Mouse (Mus musculus): Measurements from ENCODE around the gene Tcp11l2. TPM values are rescaled to one million over a fixed set of nuclear protein-coding genes. Genes with fewer than 3 reads are reported as not detected.

Gene Tcp11l2
- total RNA-seq (2014; rRNA removed): 10.5 and 11.5 TPM in 2 replicates
- 15.0 and 16.0 TPM in 2 replicates for polyA plus RNA-seq (2015; fragmentation: Nextera tagmentation; extraction: Ambion mirVana)

DNA sequence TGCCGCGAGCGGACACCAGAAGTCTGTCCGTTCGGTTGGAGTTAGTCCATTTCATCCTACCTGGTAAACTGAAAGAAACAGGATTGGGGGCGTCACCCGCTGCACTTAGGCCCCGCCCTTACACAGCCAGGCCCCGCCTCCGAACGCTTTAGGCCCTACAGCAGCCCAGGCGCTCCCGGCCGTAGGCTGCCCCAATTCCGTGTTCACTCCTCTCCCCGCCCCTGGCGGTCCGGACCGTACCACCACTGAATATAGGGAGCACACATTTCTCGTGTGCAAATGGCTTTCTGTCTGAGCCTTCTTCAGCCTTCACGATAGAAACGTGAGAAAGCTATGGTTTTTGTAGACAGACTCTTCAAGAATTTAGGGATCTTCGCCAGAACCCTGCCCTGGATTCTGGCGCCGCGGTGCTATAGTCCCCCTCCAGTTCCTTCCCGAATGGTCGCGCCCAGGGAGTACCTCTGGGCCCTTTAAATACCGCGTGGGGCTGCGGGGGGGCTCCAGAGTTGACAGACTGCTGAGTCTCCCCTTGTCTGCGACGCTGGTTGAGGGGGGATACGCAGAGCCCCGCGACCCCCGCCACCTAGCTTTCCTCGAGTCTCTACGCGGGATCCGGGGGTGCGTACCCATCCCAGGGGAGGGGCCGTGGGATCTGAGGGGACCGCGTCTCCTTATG, at the start of gene Tcp11l2:
TSS of gene Tcp11l2 (plus strand) at position 232 of the 676 bp plus-strand sequence.
- H3K27me3 ChIP-seq (ENCODE audit: insufficient read depth, low read length): no peaks in the 10 kb centered on the region
- no peaks in the 10 kb centered on the region for H3K36me3 ChIP-seq (ENCODE audit: insufficient read depth, low read length)

DNA sequence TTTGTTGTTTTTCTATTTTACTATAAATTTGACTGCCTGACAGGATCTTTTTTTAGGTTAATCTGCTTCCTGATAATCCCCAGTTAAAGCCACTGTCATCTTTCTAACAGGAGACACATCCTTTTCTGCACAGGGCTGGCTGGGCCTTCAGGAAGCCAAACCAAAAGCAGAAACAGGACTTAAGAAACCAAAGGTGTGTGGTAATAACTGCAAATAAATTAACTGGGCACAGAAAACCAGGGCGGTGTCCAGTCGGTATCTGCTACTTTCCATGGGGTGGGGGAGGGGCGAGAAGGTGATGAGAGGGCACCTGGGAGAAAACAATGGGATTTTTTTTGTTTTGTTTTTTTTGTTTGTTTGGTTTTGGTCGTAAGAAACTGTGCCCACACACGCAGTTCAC, 49.4 kb upstream of the Tcp11l2 start:
- DNase-seq (ENCODE audit: low spot score): no peak
- Histone ChIP-seq H3K27me3 (ENCODE audit: insufficient read depth, low read length) (no peaks in the 10 kb centered on the region), H3K36me3 (ENCODE audit: insufficient read depth, low read length) (peaks cover 16% of the 10 kb centered on the region), H3K4me1 (ENCODE audit: insufficient read depth, low read length) (peaks cover 11% of the 10 kb centered on the region), H3K4me2 (ENCODE audit: low read depth, low read length, poor library complexity, severe bottlenecking) (no peak overlapping the region), H3K9me3 (ENCODE audit: low read length) (no peaks in the 10 kb centered on the region), H3K27ac (ENCODE audit: low read depth, low read length) (no peak overlapping the region), H3K9ac (replicated peaks; ENCODE audit: low read length, poor library complexity, severe bottlenecking) (no peak overlapping the region), H3K4me3 (ENCODE audit: low read depth, low read length) (no peak overlapping the region)
- 85% methylated on average over 5 of the region's 5 CpGs for WGBS
- no peak for TF ChIP-seq CTCF (IDR thresholded peaks at IDR 0.05)
- no peak for ATAC-seq (ENCODE audit: low FRiP score)

More for the DNA sequence above, at the start of gene Tcp11l2:
- Histone ChIP-seq H3K4me1 (ENCODE audit: insufficient read depth, low read length) (no peaks in the 10 kb centered on the region), H3K9me3 (ENCODE audit: low read length) (no peaks in the 10 kb centered on the region), H3K27ac (ENCODE audit: low read depth, low read length) (peak within 1 kb of the TSS; percentile 48; the same call in 1 of the 2 replicates), H3K4me3 (ENCODE audit: low read depth, low read length) (peak within 1 kb of the TSS; percentile 80), H3K4me2 (ENCODE audit: low read depth, low read length, poor library complexity, severe bottlenecking) (peak within 1 kb of the TSS; percentile 91), H3K9ac (replicated peaks; ENCODE audit: low read length, poor library complexity, severe bottlenecking) (peak within 1 kb of the TSS; percentile 58)
- peak; percentile 30; the same call in 1 of the 2 replicates for TF ChIP-seq CTCF (IDR thresholded peaks at IDR 0.05)
- ATAC-seq (ENCODE audit: low FRiP score): peak; percentile 97
- under 1% methylated on average over 46 of the region's 46 CpGs for whole genome bisulfite sequencing
- DNase-seq (ENCODE audit: low spot score): peak; percentile 97

DNA sequence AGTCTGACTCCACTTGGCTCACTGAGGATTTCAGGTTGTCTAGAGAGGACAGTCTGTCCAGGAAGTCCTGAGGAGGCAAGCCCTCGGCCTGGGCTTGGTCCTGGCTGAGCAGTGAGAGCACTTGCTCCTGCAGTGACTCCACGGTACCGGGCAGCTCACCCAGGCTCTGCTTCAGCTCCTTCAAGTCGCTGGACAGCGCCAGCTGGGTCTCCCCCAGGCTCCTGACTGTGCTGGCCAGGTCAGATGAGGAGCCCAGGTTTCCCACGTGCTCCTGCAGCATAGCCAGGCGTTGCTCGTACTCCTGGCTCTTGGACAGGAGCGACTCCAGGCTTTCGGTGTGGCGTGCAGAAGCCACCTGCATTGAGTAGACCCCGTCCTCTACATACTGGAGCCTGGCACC, 48.8 kb upstream of the Tcp11l2 start:
- no peak for DNase-seq (ENCODE audit: low spot score)
- H3K9ac ChIP-seq (replicated peaks; ENCODE audit: low read length, poor library complexity, severe bottlenecking): no peak overlapping the region
- TF ChIP-seq CTCF (IDR thresholded peaks at IDR 0.05): no peak
- H3K36me3 ChIP-seq (ENCODE audit: insufficient read depth, low read length): peaks cover 16% of the 10 kb centered on the region
- WGBS: 87% methylated on average over 12 of the region's 12 CpGs
- no peak overlapping the region for H3K27ac ChIP-seq (ENCODE audit: low read depth, low read length)
- H3K4me2 ChIP-seq (ENCODE audit: low read depth, low read length, poor library complexity, severe bottlenecking): no peak overlapping the region
- H3K27me3 ChIP-seq (ENCODE audit: insufficient read depth, low read length): no peaks in the 10 kb centered on the region
- no peaks in the 10 kb centered on the region for H3K9me3 ChIP-seq (ENCODE audit: low read length)
- H3K4me1 ChIP-seq (ENCODE audit: insufficient read depth, low read length): peaks cover 16% of the 10 kb centered on the region
- ATAC-seq (ENCODE audit: low FRiP score): no peak
- no peak overlapping the region for H3K4me3 ChIP-seq (ENCODE audit: low read depth, low read length)

DNA sequence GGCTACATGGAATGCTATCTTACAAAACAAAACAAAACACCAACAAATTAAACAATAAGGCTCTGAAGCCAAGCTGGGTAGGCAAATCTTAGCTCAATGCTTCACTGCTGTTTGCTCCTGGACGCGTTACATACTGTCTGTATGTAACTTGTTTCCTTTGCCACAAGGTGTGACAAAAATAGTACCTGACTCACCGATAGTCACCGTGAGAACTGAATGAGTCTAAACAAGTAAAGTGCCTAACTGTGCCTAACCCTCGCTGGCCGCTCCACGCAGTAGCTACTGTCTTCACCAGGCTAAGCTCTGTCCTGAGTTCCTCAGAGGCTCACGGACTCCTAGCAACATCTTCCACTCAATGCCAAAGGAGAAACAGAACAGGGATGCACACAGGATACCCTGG, 46.0 kb upstream of the Tcp11l2 start:
- no peak for ATAC-seq (ENCODE audit: low FRiP score)
- DNase-seq (ENCODE audit: low spot score): no peak
- TF ChIP-seq CTCF (IDR thresholded peaks at IDR 0.05): no peak
- H3K4me2 ChIP-seq (ENCODE audit: low read depth, low read length, poor library complexity, severe bottlenecking): peak overlapping the region; percentile 86; the same call in 1 of the 2 replicates
- H3K9me3 ChIP-seq (ENCODE audit: low read length): no peaks in the 10 kb centered on the region
- no peaks in the 10 kb centered on the region for H3K27me3 ChIP-seq (ENCODE audit: insufficient read depth, low read length)
- WGBS: 81% methylated on average over 8 of the region's 8 CpGs
- H3K27ac ChIP-seq (ENCODE audit: low read depth, low read length): no peak overlapping the region
- H3K36me3 ChIP-seq (ENCODE audit: insufficient read depth, low read length): peaks cover 16% of the 10 kb centered on the region
- H3K9ac ChIP-seq (replicated peaks; ENCODE audit: low read length, poor library complexity, severe bottlenecking): no peak overlapping the region
- no peak overlapping the region for H3K4me3 ChIP-seq (ENCODE audit: low read depth, low read length)
- peaks cover 16% of the 10 kb centered on the region for H3K4me1 ChIP-seq (ENCODE audit: insufficient read depth, low read length)

- no peak for DNase-seq (ENCODE audit: low spot score)
- Histone ChIP-seq H3K4me1 (ENCODE audit: insufficient read depth, low read length) (peaks cover 16% of the 10 kb centered on the region), H3K9me3 (ENCODE audit: low read length) (no peaks in the 10 kb centered on the region), H3K9ac (replicated peaks; ENCODE audit: low read length, poor library complexity, severe bottlenecking) (no peak overlapping the region), H3K27me3 (ENCODE audit: insufficient read depth, low read length) (no peaks in the 10 kb centered on the region), H3K4me3 (ENCODE audit: low read depth, low read length) (peak overlapping the region; percentile 76; the same call in 1 of the 2 replicates), H3K4me2 (ENCODE audit: low read depth, low read length, poor library complexity, severe bottlenecking) (peak overlapping the region; percentile 86), H3K27ac (ENCODE audit: low read depth, low read length) (no peak overlapping the region), H3K36me3 (ENCODE audit: insufficient read depth, low read length) (peaks cover 16% of the 10 kb centered on the region)
- TF ChIP-seq CTCF (IDR thresholded peaks at IDR 0.05): no peak
- 67% methylated on average over 4 of the region's 4 CpGs for WGBS
- no peak for ATAC-seq (ENCODE audit: low FRiP score)
Observed at GRCm38 (mm10) chr10:84531576-84531975, 44.9 kb upstream of the Tcp11l2 start.

DNA sequence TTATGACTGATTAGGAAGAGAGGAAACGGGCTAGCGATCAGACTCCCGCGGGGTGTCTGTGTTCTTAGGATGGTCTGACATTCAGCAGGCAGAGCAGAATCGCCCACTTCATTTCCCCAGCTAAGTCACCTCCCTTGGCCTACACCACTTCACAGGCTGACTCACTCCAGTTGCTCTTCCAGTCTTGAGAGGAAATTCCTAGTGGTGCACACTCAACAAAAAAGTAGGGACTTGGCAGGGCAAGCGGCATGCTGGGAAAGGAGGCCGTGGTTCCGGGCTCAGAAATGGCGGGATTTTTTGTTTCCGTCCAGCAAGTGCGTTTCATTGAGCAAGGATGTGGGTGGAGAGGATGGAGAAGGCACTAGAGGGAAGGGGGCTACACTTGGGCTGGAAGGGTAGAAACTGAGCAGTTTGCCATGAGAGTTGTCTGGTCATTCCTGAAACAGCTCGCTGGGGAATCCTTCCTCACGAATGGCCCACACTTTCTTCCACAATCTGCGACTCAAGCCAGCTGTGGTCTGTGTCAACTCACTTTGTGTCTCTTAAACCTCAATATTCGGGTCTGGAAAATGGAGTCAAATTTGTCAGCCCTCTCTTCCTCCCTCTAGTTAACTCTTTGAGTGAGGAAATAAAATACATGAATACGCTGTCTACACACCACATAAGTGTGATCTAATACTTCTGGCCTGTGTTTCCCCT, 44.1 kb upstream of the Tcp11l2 start:
- ATAC-seq (ENCODE audit: low FRiP score) (no peak), DNase-seq (ENCODE audit: low spot score) (no peak)
- peaks cover 16% of the 10 kb centered on the region for H3K4me1 ChIP-seq (ENCODE audit: insufficient read depth, low read length)
- H3K9ac ChIP-seq (replicated peaks; ENCODE audit: low read length, poor library complexity, severe bottlenecking): peak overlapping the region; percentile 85
- WGBS: 64% methylated on average over 16 of the region's 16 CpGs
- no peaks in the 10 kb centered on the region for H3K9me3 ChIP-seq (ENCODE audit: low read length)
- peaks cover 16% of the 10 kb centered on the region for H3K36me3 ChIP-seq (ENCODE audit: insufficient read depth, low read length)
- no peaks in the 10 kb centered on the region for H3K27me3 ChIP-seq (ENCODE audit: insufficient read depth, low read length)
- H3K4me2 ChIP-seq (ENCODE audit: low read depth, low read length, poor library complexity, severe bottlenecking): peak overlapping the region; percentile 86
- H3K4me3 ChIP-seq (ENCODE audit: low read depth, low read length): peak overlapping the region; percentile 76
- H3K27ac ChIP-seq (ENCODE audit: low read depth, low read length): no peak overlapping the region
- TF ChIP-seq CTCF (IDR thresholded peaks at IDR 0.05): no peak

Data from midbrain, postnatal 0 days (tissue).